Mouse (Mus musculus) spleen, adult 2 months (tissue): ENCODE results near the gene Tmem141. TPM values are rescaled to one million over a fixed set of nuclear protein-coding genes. Genes with fewer than 3 reads are reported as not detected.
A peak's percentile ranks its signal among the peaks of the same experiment; 100 is the strongest.

Experiments
- DNase-seq, 2 experiments: peaks; one replicate each; pipeline versions ENCODE4 v3.0.0 to v3.0.0-alpha.2; 2012 to 2021; ENCODE audit warnings: low spot score in 2 of 2, low read depth in 1 of 2
- H3K27ac ChIP-seq: fragments of 200-500 bp; 2 replicates; pipeline ENCODE4 v1.5.1; 2012; ENCODE audit warnings: low read length, inconsistent platforms; ENCODE audit not compliant: insufficient read depth
- H3K27me3 ChIP-seq: fragments of 200-500 bp; 2 replicates; pipeline ENCODE4 v1.6.1; 2012; ENCODE audit warnings: mild to moderate bottlenecking, moderate library complexity, low read length, inconsistent platforms; ENCODE audit not compliant: control insufficient read depth, insufficient read depth
- H3K36me3 ChIP-seq: fragments of 200-500 bp; 2 replicates; pipeline ENCODE4 v1.6.1; 2012; ENCODE audit warnings: mild to moderate bottlenecking, low read length, inconsistent platforms; ENCODE audit not compliant: control insufficient read depth, insufficient read depth
- H3K4me1 ChIP-seq: fragments of 200-500 bp; 2 replicates; pipeline ENCODE4 v1.6.1; 2011; ENCODE audit warnings: inconsistent platforms; ENCODE audit not compliant: control insufficient read depth, insufficient read depth, insufficient read length
- H3K4me3 ChIP-seq: fragments of 200-500 bp; 2 replicates; pipeline ENCODE4 v1.5.1; 2011; ENCODE audit warnings: mild to moderate bottlenecking, inconsistent platforms; ENCODE audit not compliant: insufficient read depth, insufficient read length; ENCODE audit errors: extremely low read depth
- CTCF ChIP-seq: fragments of 200-500 bp; IDR thresholded peaks from 2 replicates; pipeline ENCODE4 v1.5.1; 2011; ENCODE audit warnings: mild to moderate bottlenecking, inconsistent platforms; ENCODE audit not compliant: insufficient read depth, insufficient read length, insufficient replicate concordance; ENCODE audit errors: extremely low read depth
- POLR2A ChIP-seq: fragments of 200-500 bp; IDR thresholded peaks from 2 replicates; pipeline ENCODE4 v1.6.1; 2011; ENCODE audit warnings: low read depth, low read length, inconsistent platforms
- WGBS: fragments of 180-500 bp; shearing (Covaris S2); methylation state at CpG from one replicate; pipeline ENCODE4 v1.1.7; 2018; 5-methylcytosine and 5-hydroxymethylcytosine counted together
- polyA plus RNA-seq: library from polyadenylated mRNA; depleted of rRNA; stranded (reverse); fragments of >200 nt; gene quantifications from 2 replicates; pipeline ENCODE4 v1.2.3, GENCODE M21; 2012

Tmem141 gene
- polyA plus RNA-seq, 1 experiment, result 16.8 TPM

DNA sequence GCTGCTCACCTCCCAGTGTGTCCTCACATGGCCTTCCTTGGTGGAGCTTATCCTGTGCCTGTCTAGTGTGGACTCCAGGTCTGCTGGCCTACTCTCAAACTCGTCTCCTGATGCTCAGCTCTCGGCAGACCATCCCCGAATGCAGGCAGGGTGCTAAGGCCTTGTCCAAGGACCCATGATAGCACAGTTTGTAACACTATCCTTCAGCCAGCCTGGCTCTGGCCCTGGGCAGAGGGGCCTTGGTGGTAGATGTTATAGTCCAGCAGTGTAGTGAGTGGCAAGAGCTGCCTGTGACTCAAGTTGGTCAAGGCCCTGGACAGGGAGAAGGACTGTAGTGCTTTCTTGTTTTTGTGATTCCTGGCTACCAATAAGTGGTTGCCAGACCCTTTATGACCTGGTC lies 11.8 kb upstream of the Tmem141 start:
- Histone ChIP-seq H3K27me3 (no peaks in the 10 kb centered on the region), H3K4me1 (no peaks in the 10 kb centered on the region), H3K4me3 (no peak overlapping the region), H3K27ac (no peak overlapping the region), H3K36me3 (no peaks in the 10 kb centered on the region)
- DNase-seq, result no peak
- TF ChIP-seq CTCF (no peak), POLR2A (no peak)
- WGBS, result 85% methylated on average over 3 of the region's 3 CpGs

DNA sequence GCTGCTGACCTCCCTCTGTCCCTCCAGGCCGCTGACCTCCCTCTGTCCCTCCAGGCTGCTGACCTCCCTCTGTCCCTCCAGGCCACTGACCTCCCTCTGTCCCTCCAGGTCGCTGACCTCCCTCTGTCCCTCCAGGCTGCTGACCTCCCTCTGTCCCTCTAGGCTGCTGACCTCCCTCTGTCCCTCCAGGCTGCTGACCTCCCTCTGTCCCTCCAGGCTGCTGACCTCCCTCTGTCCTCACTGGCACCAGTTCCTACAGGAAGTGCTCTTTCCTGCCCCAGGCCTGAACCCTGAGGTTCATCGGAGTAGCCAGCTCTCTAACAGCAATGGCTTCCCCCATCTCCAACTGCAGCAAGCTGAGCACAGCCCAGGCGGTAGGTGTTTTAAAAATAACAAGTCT lies 6.9 kb upstream of the Tmem141 start:
- WGBS, result 72% methylated on average over 4 of the region's 4 CpGs
- Histone ChIP-seq H3K27me3 (no peaks in the 10 kb centered on the region), H3K36me3 (no peaks in the 10 kb centered on the region), H3K4me1 (no peaks in the 10 kb centered on the region), H3K27ac (no peak overlapping the region), H3K4me3 (no peak overlapping the region)
- no peak for DNase-seq
- no peak for TF ChIP-seq POLR2A
- TF ChIP-seq CTCF, result no peak

DNA sequence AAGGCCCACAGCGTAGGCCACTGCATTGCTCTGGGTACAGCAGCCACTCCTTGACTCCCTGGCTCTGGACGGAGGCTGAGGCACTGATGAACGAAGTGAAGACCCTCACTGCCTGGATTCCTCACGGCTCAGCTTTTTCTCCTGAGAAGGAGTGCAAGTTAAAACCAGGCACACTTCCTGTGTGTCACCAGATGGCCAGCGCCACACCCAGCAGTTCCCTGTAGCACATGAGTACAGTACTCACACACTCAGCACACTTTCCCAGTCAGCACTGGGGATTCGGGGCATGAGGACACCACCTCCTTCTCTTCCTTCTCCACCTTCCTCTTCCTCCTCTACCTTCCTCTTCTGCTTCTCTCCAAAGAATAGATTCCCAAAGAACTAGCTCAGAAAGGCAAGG lies 6.0 kb upstream of the Tmem141 start, which contains the start of gene Fcna:
Gene Fcna, minus strand, starts transcription at position 220 of the 400 bp plus-strand sequence.
- DNase-seq, result no peak

DNA sequence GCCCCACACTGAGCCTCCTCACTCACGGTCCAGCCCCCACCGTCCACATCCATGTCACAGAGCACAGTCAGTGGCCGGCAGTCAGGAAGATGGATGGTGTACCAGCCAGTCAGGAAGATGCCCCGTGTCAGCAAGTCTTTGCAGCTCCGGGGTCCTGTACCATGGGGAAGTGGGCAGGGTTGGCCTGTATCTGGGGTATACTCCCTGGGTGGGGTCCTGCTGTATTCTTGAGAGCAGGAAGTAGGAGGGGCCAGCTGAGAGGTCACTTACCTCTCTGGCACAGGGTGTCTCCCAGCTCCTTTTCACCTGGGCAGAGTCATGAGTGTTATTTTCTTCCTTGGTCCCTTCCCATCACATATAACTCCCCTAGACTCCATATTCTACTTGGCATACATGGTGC lies 4.2 kb upstream of the Tmem141 start:
- H3K36me3 ChIP-seq, result no peaks in the 10 kb centered on the region
- 36% methylated on average over 5 of the region's 5 CpGs for WGBS
- H3K27me3 ChIP-seq, result no peaks in the 10 kb centered on the region
- no peak overlapping the region for H3K27ac ChIP-seq
- H3K4me1 ChIP-seq, result peaks cover 4% of the 10 kb centered on the region; the same call in 1 of the 2 replicates
- DNase-seq, result no peak
- H3K4me3 ChIP-seq, result no peak overlapping the region
- no peak for TF ChIP-seq POLR2A
- TF ChIP-seq CTCF, result no peak

More for the DNA sequence above, 6.0 kb upstream of the Tmem141 start, which contains the start of gene Fcna:
- Histone ChIP-seq H3K4me3 (no peak within 1 kb of the TSS), H3K4me1 (no peaks in the 10 kb centered on the region), H3K27me3 (no peaks in the 10 kb centered on the region), H3K27ac (peak within 1 kb of the TSS; percentile 28; the same call in 1 of the 2 replicates), H3K36me3 (no peaks in the 10 kb centered on the region)
- no peak for TF ChIP-seq POLR2A
- TF ChIP-seq CTCF, result no peak
- 75% methylated on average over 6 of the region's 6 CpGs for WGBS

DNA sequence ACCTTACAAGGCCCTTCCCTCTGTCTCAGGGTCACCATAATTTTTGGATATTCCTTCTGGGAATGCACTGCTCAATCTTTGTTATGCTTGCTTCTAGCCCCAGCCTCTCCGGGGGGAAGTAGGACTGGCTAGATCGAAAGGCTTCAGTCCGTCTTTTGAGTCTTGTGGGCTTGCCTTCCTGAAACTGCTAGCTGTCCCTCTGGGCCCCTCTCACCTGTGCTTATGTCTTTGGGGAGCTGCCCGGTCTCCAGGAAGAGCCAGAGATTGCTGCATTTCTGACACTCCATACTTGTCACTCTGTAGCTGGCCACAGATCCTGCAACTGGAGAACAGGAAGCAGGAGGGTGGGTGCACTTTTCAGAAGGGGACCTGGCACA lies 965 bp downstream of the Tmem141 start:
- WGBS, result 41% methylated on average over 4 of the region's 4 CpGs
- no peak overlapping the region for H3K4me3 ChIP-seq
- DNase-seq, result no peak
- H3K4me1 ChIP-seq, result peaks cover 4% of the 10 kb centered on the region; the same call in 1 of the 2 replicates
- 0 out of 2 replicates have a peak, but pooled peaks cover 2% of the 10 kb centered on the region for H3K27me3 ChIP-seq
- TF ChIP-seq POLR2A (no peak), CTCF (no peak)
- no peaks in the 10 kb centered on the region for H3K36me3 ChIP-seq
- H3K27ac ChIP-seq, result peak overlapping the region; percentile 17; the same call in 1 of the 2 replicates

DNA sequence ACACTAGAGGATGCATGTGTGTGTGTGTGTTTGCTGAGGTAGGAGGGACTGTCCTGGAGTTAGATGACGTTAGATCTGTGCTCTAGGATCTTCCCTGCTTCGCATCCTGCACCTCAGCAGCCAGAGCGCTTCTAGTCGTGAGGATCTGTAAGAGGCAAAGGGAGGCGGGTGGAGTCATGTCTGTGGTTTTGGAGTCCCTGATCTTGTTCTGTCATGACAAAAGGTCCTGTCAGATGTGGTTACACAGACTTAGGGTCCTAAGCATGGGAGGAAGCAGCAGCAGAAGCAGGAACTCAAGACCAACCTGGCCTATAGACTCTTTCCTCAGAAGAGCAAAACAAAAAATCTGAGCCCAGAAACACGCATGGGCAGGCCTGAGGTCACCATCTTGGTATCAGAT lies 1.4 kb downstream of the Tmem141 start:
- no peak overlapping the region for H3K27ac ChIP-seq
- 21% methylated on average over 6 of the region's 6 CpGs for WGBS

DNA sequence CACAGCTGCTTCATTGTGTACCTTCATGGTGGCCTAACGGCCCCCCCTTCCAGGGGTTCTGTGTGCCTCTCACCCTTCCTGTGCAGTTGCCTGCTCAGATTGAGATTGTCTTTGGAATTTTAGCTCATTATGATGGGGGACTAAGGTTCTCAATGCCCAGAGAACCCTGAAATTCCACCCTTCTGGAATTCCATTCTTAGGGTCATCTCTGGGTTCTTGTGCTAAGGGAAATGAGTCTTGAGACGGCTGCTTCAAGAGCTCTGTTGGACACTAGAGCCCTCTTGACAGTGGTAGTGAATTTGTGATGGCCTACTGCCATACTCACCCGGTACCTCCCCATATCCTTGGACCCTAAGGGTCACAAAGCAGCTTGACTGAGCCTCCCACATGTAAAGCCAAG lies 4.2 kb downstream of the Tmem141 start, which contains the start of gene Ccdc183:
Gene Ccdc183, minus strand, starts transcription at position 101 of the 400 bp plus-strand sequence.
- TF ChIP-seq CTCF, result no peak
- no peak for TF ChIP-seq POLR2A
- peaks cover 2% of the 10 kb centered on the region; the same call in 1 of the 2 replicates for H3K27me3 ChIP-seq
- H3K27ac ChIP-seq, result no peak within 1 kb of the TSS
- WGBS, result 91% methylated on average over 3 of the region's 3 CpGs
- no peak for DNase-seq
- no peaks in the 10 kb centered on the region for H3K36me3 ChIP-seq
- peaks cover 4% of the 10 kb centered on the region; the same call in 1 of the 2 replicates for H3K4me1 ChIP-seq
- no peak within 1 kb of the TSS for H3K4me3 ChIP-seq

More for the DNA sequence above, 1.4 kb downstream of the Tmem141 start:
- H3K4me3 ChIP-seq, result no peak overlapping the region
- peak in 1 of 2 experiments; percentile 14 for DNase-seq
- no peaks in the 10 kb centered on the region for H3K36me3 ChIP-seq
- TF ChIP-seq CTCF (no peak), POLR2A (no peak)
- H3K4me1 ChIP-seq, result peaks cover 4% of the 10 kb centered on the region; the same call in 1 of the 2 replicates
- 0 out of 2 replicates have a peak, but pooled peaks cover 2% of the 10 kb centered on the region for H3K27me3 ChIP-seq
